Mouse (Mus musculus) lung, adult 18-20 months (tissue): ENCODE results near the gene Tctn1.

Source experiments
- DNase-seq, 2 experiments: peaks; one replicate each; pipeline ENCODE4 v3.0.0; 2022; ENCODE audit warnings: mixed read lengths in 2 of 2

The Tctn1 gene

DNA sequence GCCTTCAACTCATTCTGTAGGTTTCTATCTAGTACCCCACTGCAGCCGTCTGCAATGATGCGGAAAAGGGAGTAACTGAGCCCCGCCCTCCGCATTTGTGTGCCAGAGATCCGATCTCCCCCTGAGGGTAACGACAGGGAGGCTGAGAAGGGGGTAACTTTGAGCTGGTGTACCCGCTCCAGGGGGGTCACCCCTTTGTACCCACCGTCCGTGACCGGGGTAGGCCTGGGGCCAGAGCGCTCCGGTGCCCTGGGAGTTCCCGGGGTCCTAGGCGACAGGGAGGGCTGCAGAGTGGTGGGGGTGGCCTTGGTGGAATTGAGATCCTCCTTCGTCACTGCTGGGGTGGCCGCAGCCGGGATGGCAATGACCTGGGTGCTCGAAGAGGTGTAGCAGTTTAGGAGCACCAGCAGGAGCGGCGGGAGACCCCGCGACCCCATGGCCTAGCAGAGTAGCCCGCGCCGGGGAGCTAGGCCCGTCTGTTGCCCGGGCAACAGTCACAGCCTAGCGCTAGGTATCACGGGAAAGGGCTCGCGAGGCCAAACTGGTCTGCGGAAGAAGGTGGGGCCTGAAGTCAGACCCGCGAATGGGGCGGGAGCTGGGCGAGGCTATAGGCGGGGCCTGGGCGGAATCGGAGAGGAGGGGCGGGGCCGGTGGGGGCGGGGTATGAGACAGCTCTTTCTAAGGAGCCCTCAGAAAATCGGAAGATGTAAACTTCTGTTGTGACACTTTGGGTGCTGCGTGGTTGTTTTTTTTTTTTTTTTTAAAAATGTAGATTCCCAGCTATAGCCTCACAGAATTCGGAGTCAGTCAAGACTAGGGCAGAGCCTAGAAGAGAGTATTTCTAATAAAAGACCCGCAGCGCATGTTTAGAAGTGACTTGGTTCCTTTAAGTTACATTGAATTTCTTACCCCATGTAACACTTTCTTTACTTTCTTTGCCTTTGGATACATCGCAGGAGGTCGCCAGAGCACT is at the start of gene Tctn1:
Gene Tctn1 (minus strand): TSS at position 528 of the 973 bp plus-strand sequence.
- DNase-seq, result peak; percentile 89 to 92

DNA sequence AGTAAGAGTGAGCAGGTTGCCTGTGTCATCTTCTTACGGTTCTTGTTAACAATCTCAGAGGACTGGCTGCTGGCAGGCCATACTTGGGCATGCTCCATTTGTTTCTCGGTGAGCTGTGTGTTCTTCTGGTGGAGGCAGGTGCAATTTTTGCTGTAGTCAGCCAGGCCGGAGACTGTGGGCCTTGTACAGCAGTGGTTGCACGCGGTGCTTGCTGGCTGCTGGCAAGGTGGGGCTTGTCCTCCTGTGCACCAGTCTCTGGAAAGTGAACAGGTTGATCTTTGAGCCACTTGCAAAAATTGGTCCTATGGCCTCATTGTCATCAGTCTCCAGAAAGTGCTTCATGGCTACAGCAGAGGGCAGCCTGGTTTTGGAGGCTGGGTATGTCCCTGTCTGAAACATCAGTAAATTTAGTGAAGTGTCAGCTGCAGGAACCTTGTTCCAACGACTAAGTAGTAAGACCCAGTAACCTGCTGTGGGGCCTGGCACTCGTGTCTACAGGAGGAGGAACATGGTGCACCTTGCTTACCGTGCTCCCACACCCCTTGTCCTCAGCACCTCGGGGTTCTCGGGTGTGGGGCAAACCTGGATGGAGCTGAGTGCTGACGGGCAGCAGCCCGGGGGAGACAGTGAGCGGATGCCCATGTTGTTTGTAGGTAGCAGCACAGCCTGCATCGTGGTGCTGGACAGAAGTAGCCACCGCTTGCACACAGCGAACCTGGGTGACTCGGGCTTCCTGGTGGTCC is 48.9 kb upstream of the Tctn1 start:
- DNase-seq, result no peak

DNA sequence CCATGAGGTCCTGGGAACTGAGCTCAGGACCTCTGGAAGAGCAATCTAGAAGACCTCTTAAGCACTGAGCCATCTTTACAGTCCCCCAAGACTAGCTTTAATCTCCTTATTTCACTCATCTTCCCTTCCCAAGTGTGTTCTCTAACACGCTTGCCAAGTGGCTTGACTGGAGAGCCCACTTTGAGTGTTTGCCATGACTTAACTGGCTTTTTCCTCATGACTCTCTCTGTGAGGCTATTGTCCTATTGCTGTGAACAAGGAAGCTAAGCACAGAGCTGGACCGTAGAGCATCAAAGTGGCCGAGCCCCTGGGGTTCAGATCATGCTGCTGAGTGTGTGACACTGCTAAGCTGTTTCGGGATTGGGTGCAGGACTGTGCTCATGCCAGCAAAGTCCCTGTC is 48.1 kb upstream of the Tctn1 start:
- DNase-seq, result peak; percentile 54 to 56

DNA sequence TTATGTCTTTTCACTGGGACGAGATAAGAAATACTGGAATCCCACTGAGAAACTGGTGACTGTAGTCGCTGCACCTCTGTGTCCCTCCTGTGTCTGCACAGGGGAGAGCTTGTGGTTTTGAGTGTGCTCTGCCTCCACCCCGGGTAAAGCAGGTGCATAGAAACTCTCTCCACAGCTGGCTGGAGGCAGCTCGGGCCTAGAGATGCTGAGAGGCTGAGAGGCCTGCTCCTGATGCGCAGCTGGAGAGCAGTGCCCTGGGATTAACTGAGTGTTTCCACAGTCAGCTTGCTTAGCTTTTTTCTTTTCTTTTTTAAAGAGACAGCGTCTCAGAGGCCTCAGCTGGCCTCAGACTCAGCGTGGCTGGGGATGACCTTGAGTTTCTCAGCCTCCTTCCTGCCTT is 47.4 kb upstream of the Tctn1 start:
- DNase-seq, result no peak

DNA sequence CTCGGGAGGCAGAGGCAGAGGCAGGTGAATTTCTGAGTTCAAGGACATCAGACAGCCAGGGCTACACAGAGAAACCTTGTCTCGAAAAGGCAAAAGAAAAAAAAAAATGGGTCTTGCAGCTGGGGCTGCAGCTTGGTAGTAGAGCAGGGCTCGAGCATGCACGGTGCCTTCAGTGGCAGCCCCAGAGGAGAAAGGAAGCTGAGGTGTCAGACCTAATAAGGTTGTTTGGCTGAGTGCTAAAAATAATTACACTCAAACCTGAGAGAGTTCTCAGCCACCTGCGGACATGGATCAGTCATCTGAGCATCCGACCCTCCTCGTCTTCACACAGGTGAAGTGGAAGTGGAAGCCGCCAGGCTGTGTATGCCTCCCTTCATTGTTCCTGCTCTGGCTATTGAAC is 46.4 kb upstream of the Tctn1 start:
- no peak for DNase-seq

DNA sequence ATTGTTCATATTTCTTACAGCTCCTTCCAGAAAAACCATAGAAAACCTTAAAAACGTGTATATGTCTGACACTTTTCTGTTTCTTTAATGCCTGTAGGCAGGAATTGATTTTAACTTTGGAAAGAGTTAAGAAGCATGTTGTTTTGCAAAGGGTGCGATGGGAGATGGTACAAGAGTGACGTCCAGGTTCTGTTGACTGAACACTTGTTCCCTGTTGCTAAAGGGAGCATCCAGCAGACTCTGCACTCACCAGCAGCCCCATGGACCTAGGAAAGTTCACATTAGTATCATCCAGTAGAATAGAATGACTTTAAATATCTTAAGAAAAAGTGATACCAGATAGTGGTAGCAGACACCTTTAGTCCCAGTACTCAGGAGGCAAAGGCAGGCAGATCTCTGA is 42.3 kb upstream of the Tctn1 start:
- no peak for DNase-seq

DNA sequence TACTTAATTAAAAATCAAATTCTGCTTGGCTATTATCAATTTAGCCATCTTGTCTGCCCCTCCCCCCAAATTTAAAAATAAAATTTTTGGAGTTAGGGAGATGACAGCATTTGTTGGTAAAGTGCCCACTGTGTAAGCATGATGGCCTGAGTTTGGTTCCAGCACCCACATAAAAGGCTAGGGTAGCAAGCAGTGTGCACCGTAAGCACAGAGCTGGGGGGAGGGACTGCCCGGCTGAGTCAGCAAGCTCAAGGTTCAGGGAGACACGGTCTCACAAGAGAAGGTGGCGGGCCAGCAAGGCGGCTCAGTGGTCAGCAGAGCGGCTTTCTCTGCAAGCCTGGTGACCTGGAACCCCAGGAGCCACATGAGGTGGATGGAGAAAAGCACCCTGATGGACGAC is 41.2 kb upstream of the Tctn1 start:
- no peak for DNase-seq

DNA sequence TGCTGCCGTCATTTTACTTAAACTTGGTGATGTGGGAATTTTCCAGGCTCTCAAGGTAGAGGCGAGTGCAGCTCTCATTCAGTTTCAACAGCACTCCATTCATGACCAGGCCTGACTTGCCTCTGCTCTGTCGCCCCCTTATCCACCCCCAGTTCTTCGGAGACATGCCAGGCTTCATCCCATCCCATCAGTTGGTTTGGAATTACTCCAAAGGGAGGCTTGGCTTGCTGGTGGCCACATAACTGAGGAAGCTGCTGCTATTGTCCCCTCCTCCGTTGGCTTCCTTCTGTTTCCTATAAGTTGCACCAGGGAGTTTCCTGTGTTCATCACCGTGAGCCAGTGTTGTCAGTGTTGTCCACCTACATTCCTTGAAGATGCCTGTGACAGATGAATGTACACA is 40.3 kb upstream of the Tctn1 start:
- DNase-seq, result no peak

DNA sequence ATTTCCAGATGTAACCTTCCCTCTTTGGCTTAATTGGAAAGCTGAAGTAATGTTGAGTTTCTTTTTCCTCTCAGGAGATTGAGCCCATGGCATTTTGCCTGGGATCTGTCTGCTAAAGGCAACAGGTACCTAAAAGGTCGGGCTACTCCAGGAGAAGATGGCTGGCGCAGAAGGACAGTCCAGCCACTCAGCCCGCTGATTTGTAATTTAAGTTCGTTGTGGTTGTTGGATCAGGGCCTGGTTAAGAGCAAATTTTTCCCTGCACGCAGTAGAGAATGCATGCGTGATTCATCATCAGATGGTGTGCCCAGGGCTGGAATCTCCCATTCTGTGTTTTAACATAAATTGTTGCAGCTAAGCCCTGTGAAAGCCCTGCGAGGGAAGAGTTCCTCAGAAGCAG is 39.7 kb upstream of the Tctn1 start:
- no peak for DNase-seq

DNA sequence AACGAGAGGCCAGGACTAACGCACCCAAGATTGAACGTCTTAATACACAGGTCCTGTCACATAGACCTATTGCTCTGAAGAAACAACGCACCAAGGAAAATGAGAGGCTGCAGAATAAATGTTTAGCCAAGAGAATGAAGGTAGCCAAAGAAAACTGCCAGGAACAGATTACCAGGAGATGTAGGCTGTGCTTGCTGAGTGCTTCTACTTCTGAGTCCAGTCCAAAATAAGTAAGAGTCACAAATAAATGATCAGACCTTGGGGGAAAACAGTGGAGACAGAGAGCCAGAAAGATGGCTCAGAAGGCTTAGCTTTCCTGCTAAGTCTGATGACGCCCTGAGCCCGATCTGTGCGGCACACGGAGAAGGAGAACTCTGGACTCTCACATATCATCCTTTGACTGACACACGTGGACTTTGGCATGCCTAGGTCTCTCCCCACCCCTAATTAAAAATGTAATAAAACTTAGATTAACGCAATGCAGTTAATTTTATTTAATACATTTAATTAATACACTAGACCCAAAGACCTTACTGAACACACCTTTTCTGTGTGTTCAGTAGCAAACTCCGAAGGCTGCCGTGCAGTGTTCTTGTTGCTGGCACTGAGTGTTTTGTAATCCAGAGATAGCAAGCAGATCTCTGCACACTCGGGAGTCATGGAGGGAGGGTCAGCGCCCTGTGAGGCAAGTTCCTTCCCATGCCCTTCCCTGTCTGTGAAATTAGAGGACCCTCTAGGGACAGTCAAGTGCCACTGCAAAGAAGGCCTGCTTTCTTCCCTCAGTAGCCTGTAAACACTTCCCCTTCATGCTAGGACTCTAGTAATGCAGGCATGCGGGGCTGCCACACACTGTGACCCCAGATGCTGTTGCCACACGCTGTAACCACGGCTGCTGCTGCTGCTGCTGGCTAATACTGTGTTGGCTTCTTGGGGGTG is 38.8 kb upstream of the Tctn1 start:
- no peak for DNase-seq

DNA sequence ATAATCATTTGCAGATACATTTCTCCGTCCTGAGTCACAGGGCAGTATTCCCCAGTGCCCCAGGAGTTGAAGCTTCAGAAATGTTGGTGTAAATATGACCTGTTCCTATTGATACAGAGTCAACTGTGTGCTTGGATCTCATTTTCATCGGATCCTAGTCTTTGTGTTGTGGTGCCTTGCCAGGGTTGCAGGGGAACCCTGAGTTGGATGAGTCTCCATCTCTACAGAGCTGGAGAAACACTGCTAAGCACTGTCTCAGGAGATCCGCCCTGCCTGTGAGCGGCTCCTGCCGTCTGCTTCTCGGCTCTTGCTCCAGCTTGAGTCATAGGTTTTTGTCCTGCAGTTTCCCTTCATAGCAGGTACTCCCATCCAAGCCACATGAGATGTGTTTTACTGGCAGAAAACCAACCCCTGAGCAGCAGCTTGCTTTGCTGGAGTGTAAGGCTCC is 35.8 kb upstream of the Tctn1 start:
- DNase-seq, result no peak

DNA sequence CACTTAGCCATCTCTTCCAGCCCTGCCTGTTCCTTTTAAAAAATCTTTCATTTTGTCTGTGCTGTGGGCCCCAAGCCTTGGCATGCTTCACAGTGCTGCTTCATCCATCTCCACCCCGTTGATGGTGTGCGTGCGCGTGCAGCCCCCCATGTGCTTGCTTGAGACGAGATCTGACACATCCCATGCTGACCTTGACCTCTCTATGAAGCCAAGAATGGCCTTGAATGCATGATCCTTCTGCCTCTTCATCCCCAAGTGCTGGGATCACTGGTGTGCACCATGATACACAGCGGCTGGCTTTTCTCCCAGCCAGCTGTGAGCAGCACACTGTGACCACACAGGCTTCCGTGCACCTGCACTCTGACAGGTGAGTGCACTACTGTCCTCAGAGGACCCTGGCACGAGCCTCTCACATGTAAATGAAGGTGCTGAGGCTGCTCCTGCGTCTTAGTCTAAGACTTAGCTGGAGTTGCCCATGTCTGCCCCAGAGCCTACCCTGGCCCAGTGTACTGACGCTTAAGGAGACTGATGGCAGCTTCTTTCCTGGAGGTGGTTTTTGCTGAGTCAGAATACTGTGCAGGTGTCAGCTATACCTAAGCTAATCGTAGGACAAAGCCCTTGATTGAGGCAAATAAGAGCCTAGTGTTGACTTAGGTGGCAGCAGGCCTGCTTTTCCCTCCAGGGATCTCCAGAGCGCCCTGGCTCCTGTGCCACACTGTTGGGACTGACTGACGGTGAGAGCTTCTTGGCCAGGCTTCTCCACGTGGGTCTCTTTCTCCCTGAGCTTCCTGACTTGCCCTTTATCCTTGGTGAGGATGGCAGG is 31.1 kb upstream of the Tctn1 start:
- DNase-seq, result peak; percentile 52 to 73

DNA sequence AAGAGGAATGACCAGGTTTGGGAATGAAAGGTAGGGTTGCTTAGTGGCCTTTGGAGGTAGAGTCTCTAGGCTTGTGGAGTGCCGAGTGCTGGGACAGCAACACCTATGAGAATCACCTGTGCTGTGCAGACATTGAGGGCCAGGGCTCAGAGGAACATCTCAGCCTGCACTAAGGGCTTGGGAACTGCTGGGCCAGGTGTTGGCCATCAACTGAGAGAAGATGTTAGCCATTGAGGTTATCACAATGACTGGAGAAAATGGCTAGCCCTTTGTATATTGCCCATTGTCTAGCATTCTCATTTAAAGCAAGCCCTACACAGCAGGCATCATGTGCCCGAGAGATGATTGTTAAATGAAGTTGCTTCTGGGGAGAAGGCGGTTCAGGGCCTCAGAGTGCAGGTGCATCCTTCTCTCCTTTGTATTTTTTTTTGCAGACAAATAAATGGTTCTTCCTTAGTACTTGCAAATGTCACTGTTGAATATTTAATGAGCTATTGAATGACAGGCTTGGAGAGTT is 30.0 kb upstream of the Tctn1 start:
- no peak for DNase-seq

DNA sequence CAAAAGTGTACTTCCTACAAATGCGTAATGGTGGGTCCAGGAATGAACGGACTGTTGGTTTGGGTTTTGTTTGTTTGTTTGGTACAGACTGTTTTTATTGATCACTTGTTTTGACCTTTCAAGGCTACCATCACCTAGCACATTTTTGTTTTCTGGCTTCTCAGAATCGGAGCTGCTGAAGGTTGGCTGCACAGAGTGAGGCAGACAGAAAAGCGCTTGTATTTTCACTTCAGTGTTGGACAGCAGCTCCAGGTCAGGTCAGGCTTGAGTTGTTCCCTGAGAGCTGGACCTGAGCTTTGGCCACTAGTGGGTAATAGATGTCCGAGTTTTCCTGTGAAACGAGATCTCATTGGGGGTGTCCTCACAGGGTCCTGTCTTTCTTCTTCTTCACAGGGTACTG is 28.9 kb upstream of the Tctn1 start:
- DNase-seq, result no peak

DNA sequence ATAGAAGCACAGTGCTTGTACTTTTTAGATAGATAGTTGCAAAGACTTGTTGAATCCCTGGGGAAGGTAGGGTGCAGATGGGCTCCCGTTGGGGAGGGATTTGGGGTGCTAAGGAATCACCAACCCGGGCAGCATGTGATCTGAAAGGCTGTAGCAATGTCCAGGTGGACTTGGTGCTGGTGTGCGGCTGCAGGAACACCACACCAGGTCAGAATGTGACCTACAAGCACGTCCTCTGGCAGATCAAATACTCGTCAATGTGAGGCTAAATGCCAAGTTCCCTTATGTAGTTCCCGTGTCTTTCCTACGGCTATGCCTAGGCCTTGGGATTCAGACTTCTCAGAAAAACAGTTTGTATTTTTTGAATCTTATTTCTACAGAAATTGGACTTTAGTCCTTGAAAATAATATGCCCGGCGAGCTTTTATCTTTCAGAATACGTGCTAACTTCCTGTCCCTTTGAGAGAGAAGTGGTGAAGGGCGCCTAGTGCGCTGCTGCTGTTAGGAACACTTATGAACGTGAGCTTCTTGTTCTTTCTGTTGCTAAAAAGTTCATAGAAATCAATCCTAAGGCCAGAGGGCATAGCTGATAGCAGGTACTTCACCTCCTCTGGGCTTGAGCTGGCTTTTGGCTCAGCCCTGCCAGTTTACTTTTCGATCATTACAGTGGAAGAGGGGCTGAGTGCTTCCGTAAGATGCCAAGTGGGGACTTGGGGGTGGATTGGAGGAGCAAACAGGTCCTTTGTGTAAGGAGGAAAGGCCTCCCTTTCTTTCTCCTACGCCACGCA is 27.5 kb upstream of the Tctn1 start:
- peak; percentile 68 to 76 for DNase-seq

DNA sequence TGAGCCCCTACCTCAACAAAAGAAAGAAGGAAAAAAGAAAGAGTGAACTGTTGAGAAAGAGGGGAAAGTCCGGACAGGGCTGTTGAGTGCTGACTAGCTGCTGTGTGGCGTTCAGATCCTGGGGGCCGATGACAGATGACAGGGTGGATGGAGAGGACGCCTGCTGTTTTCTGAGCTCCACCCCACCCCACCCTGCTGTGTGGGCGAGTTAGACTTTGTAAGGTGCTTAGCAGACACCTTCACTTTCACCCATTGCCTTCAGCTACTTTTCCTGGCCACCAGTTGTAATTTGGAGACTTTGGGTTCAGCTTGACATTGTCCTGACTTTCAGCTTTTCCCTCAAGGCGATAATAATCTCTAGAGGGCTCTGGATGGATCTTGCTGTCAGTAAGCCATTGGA is 26.9 kb upstream of the Tctn1 start:
- no peak for DNase-seq

DNA sequence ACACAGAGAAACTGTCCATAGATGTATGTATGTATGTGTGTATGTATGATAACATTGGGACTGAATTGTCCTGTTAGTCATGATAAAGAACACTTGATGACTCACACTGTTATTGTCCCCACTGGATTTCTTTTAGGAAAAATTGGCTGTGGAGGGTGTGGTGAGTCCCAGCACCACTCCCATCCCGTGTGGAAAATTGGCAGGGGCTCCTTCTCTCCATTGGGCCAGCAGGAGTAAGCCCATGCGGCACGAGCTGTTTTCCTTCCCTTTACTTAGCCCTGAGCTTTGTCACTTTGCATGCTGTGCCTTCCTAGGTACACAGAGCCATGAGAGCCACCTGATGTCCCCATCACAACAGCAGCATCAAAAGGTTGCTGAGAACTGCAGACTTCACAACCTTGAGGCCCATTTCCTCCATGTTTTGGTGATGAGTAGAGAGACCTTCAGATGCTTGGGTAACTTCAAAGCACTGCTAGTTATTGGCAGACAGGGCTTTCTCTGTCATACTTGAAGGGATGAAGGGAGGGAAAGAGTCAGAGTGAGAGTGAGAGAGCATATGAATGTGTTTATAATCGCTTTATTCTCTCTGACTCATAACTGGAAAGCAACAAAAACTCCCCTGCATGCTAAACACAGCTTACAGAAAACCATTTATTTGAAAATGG is 24.0 kb upstream of the Tctn1 start:
- no peak for DNase-seq

DNA sequence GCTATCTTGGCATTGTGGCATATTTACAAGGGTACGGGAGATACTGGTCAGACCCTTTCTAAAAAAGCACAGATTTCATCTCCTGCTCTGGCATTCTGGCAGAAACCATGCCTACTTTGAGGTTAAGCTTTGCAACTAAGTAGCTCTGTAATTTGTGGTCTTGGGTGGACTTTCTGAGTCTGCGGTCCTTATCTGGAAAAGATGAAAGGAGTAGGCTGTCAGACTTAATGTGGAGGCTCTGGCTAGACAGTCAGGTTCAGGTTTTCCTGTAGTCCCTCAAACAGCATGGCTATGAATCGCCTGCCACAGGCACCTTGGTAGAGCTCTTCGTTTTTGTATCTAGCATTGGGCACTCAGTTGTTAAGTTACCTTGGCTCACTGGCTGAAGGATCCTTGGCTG is 22.8 kb upstream of the Tctn1 start:
- DNase-seq, result no peak

DNA sequence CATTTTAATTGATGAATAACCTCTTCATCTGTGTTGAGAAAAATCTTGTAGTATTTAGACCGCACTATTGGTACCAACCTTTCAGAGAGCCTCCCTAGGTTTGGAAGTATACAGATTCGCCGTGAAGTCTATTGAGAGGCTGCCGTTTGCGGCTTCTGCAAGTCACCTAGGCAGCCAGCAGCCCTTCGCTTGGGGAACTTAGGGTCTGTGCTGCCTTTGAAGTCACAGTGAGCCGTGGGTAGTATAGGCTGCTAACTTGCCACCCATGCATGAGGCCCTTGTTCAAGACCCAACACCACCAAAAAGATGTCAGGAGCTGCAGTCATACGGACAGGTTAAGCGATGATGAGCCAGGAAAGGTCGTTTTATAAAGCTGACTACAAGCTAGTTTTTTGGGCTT is 21.9 kb upstream of the Tctn1 start:
- DNase-seq, result no peak

DNA sequence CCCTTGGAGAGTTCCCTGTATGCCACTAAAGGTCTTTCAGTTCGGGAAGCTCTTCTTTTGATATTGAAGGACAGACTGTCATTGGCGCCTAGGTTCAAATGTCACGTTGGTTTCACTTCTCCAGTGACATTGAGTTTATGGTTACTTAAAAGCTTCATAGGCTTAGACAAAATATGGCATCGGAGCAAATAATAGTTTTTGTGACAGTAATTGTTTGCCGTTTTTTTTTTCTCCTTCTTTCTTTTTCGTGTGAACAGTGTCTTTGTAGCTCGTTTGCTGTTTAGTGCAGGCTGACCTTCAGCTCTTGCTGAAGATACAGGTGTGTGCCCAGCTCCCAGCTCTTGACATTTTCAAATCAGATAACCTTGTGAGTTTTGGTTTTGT is 21.5 kb upstream of the Tctn1 start:
- no peak for DNase-seq
